8 mouse cellular contexts compared by ENCODE assay signal in genomic region chr17:3558356-3558870, GRCm38 (mm10). TPM values are rescaled to one million over a fixed set of nuclear protein-coding genes. Genes with fewer than 3 reads are reported as not detected.
A peak's percentile ranks its signal among the peaks of the same experiment; 100 is the strongest.
DNase-seq lines count a peak whose midpoint lies in the region; ATAC-seq and TF ChIP-seq lines count a peak whose summit lies in the region.

No protein-coding gene starts in this region.

- H3ac ChIP-seq in C2C12 (ENCODE audit: control insufficient read depth, insufficient read length, low read depth): no peak overlapping the region

- 69% methylated on average over 9 of the region's 9 CpGs for WGBS in limb, embryonic 13.5 days
- 59% methylated on average over 9 of the region's 9 CpGs for WGBS in midbrain, embryonic 16.5 days

- H3K36me3 ChIP-seq in C2C12 (ENCODE audit: control insufficient read depth, insufficient read depth): no peaks in the 10 kb centered on the region
- H3K36me3 ChIP-seq in MEL (ENCODE audit: control insufficient read depth in 1 of 2, insufficient read depth in 2 of 2, low read length in 2 of 2): peaks cover 0 to 16% of the 10 kb centered on the region in 2 experiments; a peak in 2 of 4 replicates
- no peaks in the 10 kb centered on the region for H3K36me3 ChIP-seq in limb, embryonic 13.5 days
- no peaks in the 10 kb centered on the region for H3K36me3 ChIP-seq in midbrain, embryonic 16.5 days (ENCODE audit: control insufficient read depth, insufficient read depth, low read length)

- TF ChIP-seq CTCF in C2C12 (IDR thresholded peaks at IDR 0.05; ENCODE audit: control insufficient read depth, insufficient read depth, insufficient read length): no peak
- no peak for TF ChIP-seq CTCF in MEL (IDR thresholded peaks at IDR 0.05 in 2 of 3, conservative IDR thresholded peaks at IDR 0.05 in 1 of 3; ENCODE audit: control insufficient read depth in 1 of 3, insufficient read depth in 1 of 3, low read depth in 2 of 3, low read length in 3 of 3, poor library complexity in 1 of 3, severe bottlenecking in 1 of 3)

- intact Hi-C loops in gastrocnemius, postnatal 36 days (cut with DNase I): no loop called here

- peaks cover 2 to 12% of the 10 kb centered on the region in 2 experiments; a peak in 3 of 4 replicates for H3K4me1 ChIP-seq in MEL (ENCODE audit: control insufficient read depth in 1 of 2, insufficient read depth in 2 of 2, low read length in 2 of 2)
- H3K4me1 ChIP-seq in limb, embryonic 13.5 days: peaks cover 13% of the 10 kb centered on the region
- H3K4me1 ChIP-seq in midbrain, embryonic 16.5 days (ENCODE audit: control insufficient read depth, insufficient read depth, low read length): peaks cover 11% of the 10 kb centered on the region

- TF ChIP-seq POLR2A in MEL (IDR thresholded peaks at IDR 0.05; ENCODE audit: control insufficient read depth in 1 of 2, insufficient read depth in 1 of 2, low read depth in 1 of 2, low read length in 2 of 2, poor library complexity in 1 of 2): no peak; a peak in 1 of 4 replicates

- no peak for TF ChIP-seq RAD21 in MEL (IDR thresholded peaks at IDR 0.05; ENCODE audit: low read depth, low read length)

- H3K9me3 ChIP-seq in MEL (replicated peaks; ENCODE audit: insufficient read depth, low read length): no peaks in the 10 kb centered on the region
- 0 out of 2 replicates have a peak, but pooled peaks cover 1% of the 10 kb centered on the region for H3K9me3 ChIP-seq in limb, embryonic 13.5 days
- no peaks in the 10 kb centered on the region for H3K9me3 ChIP-seq in midbrain, embryonic 16.5 days (replicated peaks; ENCODE audit: control insufficient read depth, low read length, poor library complexity, severe bottlenecking)

- no peak for DNase-seq in MEL (ENCODE audit: low read depth, low spot score)
- peak; percentile 36 for DNase-seq in gonadal fat pad, adult 2 months (ENCODE audit: low read depth)
- DNase-seq in gastrocnemius, postnatal 36 days: no peak
- no peak for DNase-seq in right cerebral cortex, postnatal 14 days
- DNase-seq in thymus, postnatal 0 days (ENCODE audit: low spot score): no peak

- H3K9ac ChIP-seq in MEL (ENCODE audit: control insufficient read depth, low read depth, low read length, poor library complexity, severe bottlenecking): peak overlapping the region; percentile 67
- H3K9ac ChIP-seq in limb, embryonic 13.5 days: peak overlapping the region; percentile 10; the same call in 1 of the 2 replicates
- no peak overlapping the region for H3K9ac ChIP-seq in midbrain, embryonic 16.5 days (ENCODE audit: low read depth, low read length)

- no peaks in the 10 kb centered on the region for H3K79me2 ChIP-seq in C2C12 (ENCODE audit: control insufficient read depth, insufficient read depth)
- H3K79me2 ChIP-seq in MEL (ENCODE audit: control insufficient read depth, insufficient read depth, low read length, poor library complexity): peaks cover 2% of the 10 kb centered on the region; the same call in 1 of the 2 replicates

- TF ChIP-seq EP300 in MEL (IDR thresholded peaks at IDR 0.05; ENCODE audit: low read depth in 1 of 2, low read length in 2 of 2): no peak

- H3K4me2 ChIP-seq in limb, embryonic 13.5 days (replicated peaks): peak overlapping the region; percentile 58
- H3K4me2 ChIP-seq in midbrain, embryonic 16.5 days (ENCODE audit: low read length): peak overlapping the region; percentile 65

- peak overlapping the region; percentile 88 for H3K27ac ChIP-seq in MEL (ENCODE audit: control insufficient read depth, low read depth, low read length)
- peak overlapping the region; percentile 85 for H3K27ac ChIP-seq in limb, embryonic 13.5 days
- peak overlapping the region; percentile 87 for H3K27ac ChIP-seq in midbrain, embryonic 16.5 days (ENCODE audit: low read length)

- no peaks in the 10 kb centered on the region for H3K27me3 ChIP-seq in C2C12 (ENCODE audit: control insufficient read depth, insufficient read depth, insufficient read length)
- no peaks in the 10 kb centered on the region for H3K27me3 ChIP-seq in MEL (ENCODE audit: control insufficient read depth in 1 of 2, insufficient read depth in 2 of 2, low read length in 2 of 2)
- H3K27me3 ChIP-seq in limb, embryonic 13.5 days: peaks cover 4% of the 10 kb centered on the region; the same call in 1 of the 2 replicates
- no peaks in the 10 kb centered on the region for H3K27me3 ChIP-seq in midbrain, embryonic 16.5 days (ENCODE audit: control insufficient read depth, insufficient read depth, low read depth, low read length)

- H3K4me3 ChIP-seq in C2C12 (ENCODE audit: insufficient read depth, poor library complexity, severe bottlenecking): peak overlapping the region; percentile 26
- H3K4me3 ChIP-seq in MEL (ENCODE audit: control insufficient read depth in 1 of 2, insufficient read depth in 1 of 2, low read depth in 2 of 2, low read length in 2 of 2): peak overlapping the region; percentile 56 to 75
- H3K4me3 ChIP-seq in limb, embryonic 13.5 days: peak overlapping the region; percentile 61
- peak overlapping the region; percentile 61 for H3K4me3 ChIP-seq in midbrain, embryonic 16.5 days (ENCODE audit: low read depth, low read length)

- ATAC-seq in limb, embryonic 13.5 days (ENCODE audit: low FRiP score, low read depth): no peak
- ATAC-seq in midbrain, embryonic 16.5 days: no peak

- H3K79me3 ChIP-seq in C2C12 (ENCODE audit: low read depth): no peaks in the 10 kb centered on the region

TF ChIP-seq in C2C12, 6 proteins besides CTCF, POLR2A, EP300 and RAD21:
- no peak for TF ChIP-seq MYOG (IDR thresholded peaks at IDR 0.05; ENCODE audit: control insufficient read depth, extremely low read depth, insufficient read length)
- TF ChIP-seq CEBPB (IDR thresholded peaks at IDR 0.05; ENCODE audit: low read depth): no peak
- no peak for TF ChIP-seq MAX (IDR thresholded peaks at IDR 0.05)
- TF ChIP-seq MYOD1 (IDR thresholded peaks at IDR 0.05; ENCODE audit: control insufficient read depth, insufficient read length, low read depth): no peak
- no peak for TF ChIP-seq FOSL1 (IDR thresholded peaks at IDR 0.05; ENCODE audit: insufficient read depth, low read length, poor library complexity, severe bottlenecking)
- no peak for TF ChIP-seq USF1 (IDR thresholded peaks at IDR 0.05; ENCODE audit: low read depth)

TF ChIP-seq in MEL, 35 proteins besides CTCF, POLR2A, EP300 and RAD21:
- 0 out of 2 replicates have a peak, but pooled peaks have one; percentile 34 for TF ChIP-seq NRF1 (IDR thresholded peaks at IDR 0.05; ENCODE audit: insufficient read depth, low read depth, low read length, poor library complexity, severe bottlenecking)
- no peak for TF ChIP-seq MYB (IDR thresholded peaks at IDR 0.05; ENCODE audit: low read depth, low read length)

RNA-seq across cellular contexts. Expression of gene Tfb1m, which starts 0.8 kb away (rescaled TPM):
- polyA plus RNA-seq in C2C12 (2012; fragmentation: generic; extraction: Trizol) (4.3 TPM), MEL (2012; ENCODE audit: insufficient read depth in 1 of 2, insufficient read length in 2 of 2, low read depth in 1 of 2, low replicate concordance in 2 of 2, missing spikeins in 1 of 2) (10 to 100 TPM in 1 of 2 experiments, not detected in 1; 13.6 TPM)
- total RNA-seq in MEL (2012; rRNA removed): 9.2 and 9.7 TPM in 2 replicates
- polyA plus RNA-seq in gonadal fat pad, adult 2 months (2012; rRNA removed): 4.5 and 5.0 TPM in 2 replicates
- 17.0 and 18.8 TPM in 2 replicates for polyA plus RNA-seq in limb, embryonic 13.5 days (2015; fragmentation: Nextera tagmentation; extraction: Ambion mirVana)
- 12.1 and 12.6 TPM in 2 replicates for polyA plus RNA-seq in midbrain, embryonic 16.5 days (2015; fragmentation: Nextera tagmentation; extraction: Ambion mirVana)
- 1 to 10 TPM; 6.6 to 9.0 TPM for total RNA-seq in gastrocnemius, postnatal 36 days (2021)
- polyA plus RNA-seq in thymus, postnatal 0 days (2015; fragmentation: Nextera tagmentation; extraction: Ambion mirVana): 14.0 and 15.0 TPM in 2 replicates

RNA-seq across cellular contexts. Expression of gene Cldn20, which starts 26.1 kb away (rescaled TPM):
- 0.12 TPM for polyA plus RNA-seq in C2C12 (2012; fragmentation: generic; extraction: Trizol)
- 0.31 TPM in 1 of 2 replicates, not detected in the other for total RNA-seq in MEL (2012; rRNA removed)
- under 1 TPM in 1 of 2 experiments, not detected in 1; 0.52 TPM for polyA plus RNA-seq in MEL (2012; ENCODE audit: insufficient read depth in 1 of 2, insufficient read length in 2 of 2, low read depth in 1 of 2, low replicate concordance in 2 of 2, missing spikeins in 1 of 2)
- polyA plus RNA-seq in gonadal fat pad, adult 2 months (2012; rRNA removed): 0.26 TPM in 1 of 2 replicates, not detected in the other
- 0.47 TPM in 1 of 2 replicates, not detected in the other for polyA plus RNA-seq in limb, embryonic 13.5 days (2015; fragmentation: Nextera tagmentation; extraction: Ambion mirVana)
- polyA plus RNA-seq in midbrain, embryonic 16.5 days (2015; fragmentation: Nextera tagmentation; extraction: Ambion mirVana): 0.30 TPM in 1 of 2 replicates, not detected in the other
- not detected for total RNA-seq in gastrocnemius, postnatal 36 days (2021)
- not detected in 2 replicates for polyA plus RNA-seq in thymus, postnatal 0 days (2015; fragmentation: Nextera tagmentation; extraction: Ambion mirVana)
